Mouse (Mus musculus): ENCODE results near the gene Pias4. TPM values are rescaled to one million over a fixed set of nuclear protein-coding genes. Genes with fewer than 3 reads are reported as not detected.
A peak's percentile ranks its signal among the peaks of the same experiment; 100 is the strongest.
"Not testable (repeated sequence)": the region's sequence is repeated elsewhere in the genome, so short reads cannot be mapped to it uniquely, and the experiment has no call there.

Gene Pias4
- 41.8 and 44.9 TPM in 2 replicates for polyA plus RNA-seq (2015; fragmentation: Nextera tagmentation; extraction: Ambion mirVana)

GRCm38 (mm10) chr10:81167200-81168086, at the start of gene Pias4:
Pias4 (minus strand) TSS chr10:81167923.
- Histone ChIP-seq H3K27me3 (replicated peaks) (no peaks in the 10 kb centered on the region), H3K4me3 (replicated peaks) (peak within 1 kb of the TSS; percentile 93), H3K4me1 (peaks cover 14% of the 10 kb centered on the region; the same call in 1 of the 2 replicates), H3K27ac (peak within 1 kb of the TSS; percentile 83), H3K9me3 (no peaks in the 10 kb centered on the region), H3K36me3 (peaks cover 10% of the 10 kb centered on the region), H3K4me2 (peak within 1 kb of the TSS; percentile 93), H3K9ac (peak within 1 kb of the TSS; percentile 86)
- peak; percentile 88 for ATAC-seq (ENCODE audit: insufficient read depth, low FRiP score, low read depth)
- under 1% methylated on average over 60 of the region's 64 CpGs for WGBS

GRCm38 (mm10) chr10:81217267-81217666, 49.5 kb upstream of the Pias4 start:
- not testable (repeated sequence) for H3K27me3 ChIP-seq (replicated peaks); ATAC-seq (ENCODE audit: insufficient read depth, low FRiP score, low read depth); H3K4me1 ChIP-seq; H3K36me3 ChIP-seq; H3K4me2 ChIP-seq; H3K4me3 ChIP-seq (replicated peaks); H3K27ac ChIP-seq; H3K9me3 ChIP-seq; H3K9ac ChIP-seq
- WGBS, result 7% methylated on average over 1 of the region's 1 CpGs

GRCm38 (mm10) chr10:81216810-81217209, 49.1 kb upstream of the Pias4 start:
- Histone ChIP-seq H3K27me3 (replicated peaks) (no peaks in the 10 kb centered on the region), H3K9me3 (no peaks in the 10 kb centered on the region), H3K4me3 (replicated peaks) (no peak overlapping the region), H3K36me3 (no peaks in the 10 kb centered on the region), H3K27ac (no peak overlapping the region), H3K4me2 (no peak overlapping the region), H3K4me1 (no peaks in the 10 kb centered on the region), H3K9ac (no peak overlapping the region)
- WGBS, result 85% methylated on average over 6 of the region's 6 CpGs
- no peak for ATAC-seq (ENCODE audit: insufficient read depth, low FRiP score, low read depth)

GRCm38 (mm10) chr10:81216260-81216659, 48.5 kb upstream of the Pias4 start:
- Histone ChIP-seq H3K36me3 (no peaks in the 10 kb centered on the region), H3K4me3 (replicated peaks) (no peak overlapping the region), H3K4me1 (no peaks in the 10 kb centered on the region), H3K27ac (no peak overlapping the region), H3K4me2 (no peak overlapping the region), H3K27me3 (replicated peaks) (no peaks in the 10 kb centered on the region), H3K9me3 (no peaks in the 10 kb centered on the region), H3K9ac (no peak overlapping the region)
- ATAC-seq (ENCODE audit: insufficient read depth, low FRiP score, low read depth), result no peak
- 81% methylated on average over 6 of the region's 6 CpGs for WGBS

- no peaks in the 10 kb centered on the region for H3K4me1 ChIP-seq
- no peaks in the 10 kb centered on the region for H3K9me3 ChIP-seq
- H3K36me3 ChIP-seq, result no peaks in the 10 kb centered on the region
- ATAC-seq (ENCODE audit: insufficient read depth, low FRiP score, low read depth), result no peak
- no peak overlapping the region for H3K27ac ChIP-seq
- no peak overlapping the region for H3K4me2 ChIP-seq
- H3K4me3 ChIP-seq (replicated peaks), result no peak overlapping the region
- 91% methylated on average over 5 of the region's 5 CpGs for WGBS
- H3K27me3 ChIP-seq (replicated peaks), result no peaks in the 10 kb centered on the region
- no peak overlapping the region for H3K9ac ChIP-seq
Observed at GRCm38 (mm10) chr10:81210154-81210553, 42.4 kb upstream of the Pias4 start.

GRCm38 (mm10) chr10:81204137-81204536, 36.4 kb upstream of the Pias4 start:
- Histone ChIP-seq H3K9me3 (no peaks in the 10 kb centered on the region), H3K4me1 (no peaks in the 10 kb centered on the region), H3K27me3 (replicated peaks) (no peaks in the 10 kb centered on the region), H3K9ac (no peak overlapping the region), H3K4me2 (no peak overlapping the region), H3K36me3 (no peaks in the 10 kb centered on the region), H3K27ac (no peak overlapping the region), H3K4me3 (replicated peaks) (no peak overlapping the region)
- WGBS, result 66% methylated on average over 4 of the region's 4 CpGs
- no peak for ATAC-seq (ENCODE audit: insufficient read depth, low FRiP score, low read depth)

- no peaks in the 10 kb centered on the region for H3K27me3 ChIP-seq (replicated peaks)
- no peak overlapping the region for H3K4me3 ChIP-seq (replicated peaks)
- H3K36me3 ChIP-seq, result no peaks in the 10 kb centered on the region
- no peak overlapping the region for H3K27ac ChIP-seq
- no peaks in the 10 kb centered on the region for H3K4me1 ChIP-seq
- no peak overlapping the region for H3K4me2 ChIP-seq
- no peaks in the 10 kb centered on the region for H3K9me3 ChIP-seq
- 59% methylated on average over 8 of the region's 8 CpGs for WGBS
- no peak overlapping the region for H3K9ac ChIP-seq
- ATAC-seq (ENCODE audit: insufficient read depth, low FRiP score, low read depth), result peak; percentile 75
Observed at GRCm38 (mm10) chr10:81202978-81203720, 35.4 kb upstream of the Pias4 start.

GRCm38 (mm10) chr10:81201807-81202758, 34.4 kb upstream of the Pias4 start, which contains the start of gene Nmrk2:
Nmrk2 (minus strand) TSS chr10:81202051.
- no peaks in the 10 kb centered on the region for H3K36me3 ChIP-seq
- no peak within 1 kb of the TSS for H3K4me2 ChIP-seq
- no peak within 1 kb of the TSS for H3K4me3 ChIP-seq (replicated peaks)
- no peak within 1 kb of the TSS for H3K27ac ChIP-seq
- H3K27me3 ChIP-seq (replicated peaks), result no peaks in the 10 kb centered on the region; the same call in 1 of the 2 replicates
- H3K9me3 ChIP-seq, result no peaks in the 10 kb centered on the region
- no peak within 1 kb of the TSS for H3K9ac ChIP-seq
- no peak for ATAC-seq (ENCODE audit: insufficient read depth, low FRiP score, low read depth)
- WGBS, result 62% methylated on average over 13 of the region's 13 CpGs
- H3K4me1 ChIP-seq, result no peaks in the 10 kb centered on the region

- 69% methylated on average over 20 of the region's 20 CpGs for WGBS
- no peak overlapping the region for H3K9ac ChIP-seq
- ATAC-seq (ENCODE audit: insufficient read depth, low FRiP score, low read depth), result no peak
- no peaks in the 10 kb centered on the region for H3K9me3 ChIP-seq
- H3K27me3 ChIP-seq (replicated peaks), result peaks cover 7% of the 10 kb centered on the region
- H3K36me3 ChIP-seq, result no peaks in the 10 kb centered on the region
- H3K4me1 ChIP-seq, result no peaks in the 10 kb centered on the region
- H3K27ac ChIP-seq, result no peak overlapping the region
- no peak overlapping the region for H3K4me3 ChIP-seq (replicated peaks)
- no peak overlapping the region for H3K4me2 ChIP-seq
Observed at GRCm38 (mm10) chr10:81200605-81201287, 33.0 kb upstream of the Pias4 start.

- H3K27me3 ChIP-seq (replicated peaks), result peaks cover 11% of the 10 kb centered on the region
- H3K9me3 ChIP-seq, result no peaks in the 10 kb centered on the region
- H3K36me3 ChIP-seq, result no peaks in the 10 kb centered on the region
- no peak overlapping the region for H3K4me3 ChIP-seq (replicated peaks)
- no peak overlapping the region for H3K9ac ChIP-seq
- no peaks in the 10 kb centered on the region for H3K4me1 ChIP-seq
- no peak overlapping the region for H3K4me2 ChIP-seq
- ATAC-seq (ENCODE audit: insufficient read depth, low FRiP score, low read depth), result no peak
- 82% methylated on average over 13 of the region's 13 CpGs for WGBS
- H3K27ac ChIP-seq, result no peak overlapping the region
Observed at GRCm38 (mm10) chr10:81200141-81200540, 32.4 kb upstream of the Pias4 start.

- no peaks in the 10 kb centered on the region for H3K36me3 ChIP-seq
- peaks cover 8% of the 10 kb centered on the region for H3K4me1 ChIP-seq
- H3K9ac ChIP-seq, result no peak overlapping the region
- no peak overlapping the region for H3K4me2 ChIP-seq
- WGBS, result 87% methylated on average over 6 of the region's 6 CpGs
- ATAC-seq (ENCODE audit: insufficient read depth, low FRiP score, low read depth), result no peak
- peaks cover 21% of the 10 kb centered on the region for H3K27me3 ChIP-seq (replicated peaks)
- H3K27ac ChIP-seq, result no peak overlapping the region
- no peaks in the 10 kb centered on the region for H3K9me3 ChIP-seq
- H3K4me3 ChIP-seq (replicated peaks), result no peak overlapping the region
Observed at GRCm38 (mm10) chr10:81198990-81199389, 31.3 kb upstream of the Pias4 start.

Data from stomach, embryonic 15.5 days (tissue).